Mouse (Mus musculus) embryonic fibroblast, embryonic 13.5 days (primary cell): ENCODE data around the gene Svs5.

Source experiments
- CTCF ChIP-seq: IDR thresholded peaks from 2 replicates; pipeline ENCODE4 v1.5.1; 2011; ENCODE audit warnings: mild to moderate bottlenecking, control low read depth, low read length, moderate library complexity, borderline replicate concordance; ENCODE audit not compliant: insufficient read depth
- POLR2A ChIP-seq: IDR thresholded peaks from 2 replicates; pipeline ENCODE4 v1.6.1; 2011; ENCODE audit warnings: low read depth, mild to moderate bottlenecking, control low read depth, low read length, moderate library complexity

DNA sequence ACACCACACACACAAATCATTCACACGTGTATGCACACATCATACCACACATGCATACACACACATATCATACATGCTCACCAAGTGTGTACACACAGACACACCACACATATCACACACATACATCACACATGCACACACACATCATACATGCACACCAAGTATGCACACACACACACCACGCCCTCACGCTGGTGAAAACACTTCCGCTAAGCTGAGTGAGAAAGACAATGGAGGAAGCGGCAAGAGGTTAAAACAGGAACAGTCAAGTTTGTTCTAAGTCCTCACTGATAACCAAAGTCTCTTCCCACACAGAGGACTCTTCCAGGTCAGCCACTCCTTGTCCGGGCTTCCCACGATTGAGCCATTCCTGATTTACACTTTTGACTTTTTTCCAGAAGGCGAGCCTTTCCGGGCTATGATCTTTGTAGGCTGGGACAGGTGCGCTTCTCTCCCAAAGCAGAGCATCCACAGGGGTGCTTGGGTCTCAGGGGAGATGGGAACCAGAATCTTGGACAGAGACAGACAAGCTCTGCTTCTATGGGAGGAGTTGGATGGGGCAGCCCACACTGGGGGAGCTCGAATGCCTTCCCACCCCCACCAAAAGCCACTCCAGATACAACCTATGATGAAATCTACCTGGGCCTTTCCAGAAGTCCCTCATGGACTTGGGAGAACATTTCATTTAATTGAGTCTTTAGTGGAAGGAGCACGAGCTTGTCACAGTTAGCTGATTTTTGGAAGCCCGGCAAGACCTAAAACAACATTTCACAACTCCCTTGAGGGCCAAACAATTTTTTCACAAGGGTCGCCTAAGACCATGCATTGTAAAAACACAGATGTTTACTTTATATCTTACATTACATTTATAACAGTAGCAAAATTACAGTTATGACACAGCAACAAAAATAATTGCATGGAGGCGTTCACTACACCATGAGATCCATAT lies 45.2 kb downstream of the Svs5 start:
- TF ChIP-seq CTCF: no peak
- no peak for TF ChIP-seq POLR2A
